Mouse (Mus musculus) heart, embryonic 11.5 days (tissue): ENCODE measurements around the gene Armh2. TPM values are rescaled to one million over a fixed set of nuclear protein-coding genes. Genes with fewer than 3 reads are reported as not detected.

Source experiments
- ATAC-seq: fragments of 200-750 bp; cut with Nextera tagmentation; replicated peaks from 2 replicates; pipeline ENCODE4 v1.8.0; 2017; ENCODE audit warnings: moderate library complexity; ENCODE audit not compliant: insufficient number of reproducible peaks, low FRiP score, low TSS enrichment
- H3K27ac ChIP-seq: fragments of 300-500 bp; sonication (generic); 2 replicates; pipeline ENCODE4 v1.5.1; 2014; ENCODE audit warnings: mild to moderate bottlenecking, low read depth, low read length
- H3K27me3 ChIP-seq: fragments of 300-500 bp; sonication (generic); 2 replicates; pipeline ENCODE4 v1.6.1; 2014; ENCODE audit warnings: mild to moderate bottlenecking, low read length, mixed read lengths; ENCODE audit not compliant: control insufficient read depth, insufficient read depth
- H3K36me3 ChIP-seq: fragments of 300-500 bp; sonication (generic); 2 replicates; pipeline ENCODE4 v1.6.1; 2014; ENCODE audit warnings: mild to moderate bottlenecking, low read length, moderate library complexity, mixed read lengths; ENCODE audit not compliant: control insufficient read depth, insufficient read depth
- H3K4me1 ChIP-seq: fragments of 300-500 bp; sonication (generic); 2 replicates; pipeline ENCODE4 v1.6.1; 2014; ENCODE audit warnings: low read length; ENCODE audit not compliant: control insufficient read depth, insufficient read depth
- H3K4me2 ChIP-seq: fragments of 300-500 bp; sonication (generic); 2 replicates; pipeline ENCODE4 v1.6.1; 2014; ENCODE audit warnings: mild to moderate bottlenecking, moderate library complexity
- H3K4me3 ChIP-seq: fragments of 300-500 bp; sonication (generic); 2 replicates; pipeline ENCODE4 v1.5.1; 2014; ENCODE audit warnings: low read depth, low read length
- H3K9ac ChIP-seq: fragments of 300-500 bp; sonication (generic); 2 replicates; pipeline ENCODE4 v1.6.1; 2014; ENCODE audit warnings: mild to moderate bottlenecking, low read depth, low read length, moderate library complexity
- H3K9me3 ChIP-seq: fragments of 300-500 bp; sonication (generic); replicated peaks from 2 replicates; pipeline ENCODE4 v1.6.1; 2016; ENCODE audit warnings: low read length; ENCODE audit not compliant: control insufficient read depth
- WGBS: fragments of 180-500 bp; shearing (Covaris S2); extraction: QIAGEN DNeasy Blood & Tissue Kit; methylation state at CpG from one replicate; pipeline ENCODE4 v1.1.7; 2014; ENCODE audit not compliant: insufficient replicate concordance; 5-methylcytosine and 5-hydroxymethylcytosine counted together
- polyA plus RNA-seq: library from polyadenylated mRNA; unstranded; fragments of >200 nt; fragmentation: Nextera tagmentation; extraction: Ambion mirVana; gene quantifications from 2 replicates; pipeline ENCODE4 v1.2.1, GENCODE M21; 2014

The Armh2 gene
- polyA plus RNA-seq = not detected in 2 replicates

GRCm38 (mm10) chr13:24741028-24741427, at the start of gene Armh2:
Armh2 (plus strand) TSS chr13:24741232.
- H3K27ac ChIP-seq = no peak within 1 kb of the TSS
- WGBS = 85% methylated on average over 10 of the region's 10 CpGs
- no peaks in the 10 kb centered on the region for H3K4me1 ChIP-seq
- H3K27me3 ChIP-seq = no peaks in the 10 kb centered on the region
- no peak within 1 kb of the TSS for H3K4me3 ChIP-seq
- no peak within 1 kb of the TSS for H3K9ac ChIP-seq
- ATAC-seq = no peak
- no peaks in the 10 kb centered on the region for H3K36me3 ChIP-seq
- no peaks in the 10 kb centered on the region for H3K9me3 ChIP-seq
- no peak within 1 kb of the TSS for H3K4me2 ChIP-seq

DNA sequence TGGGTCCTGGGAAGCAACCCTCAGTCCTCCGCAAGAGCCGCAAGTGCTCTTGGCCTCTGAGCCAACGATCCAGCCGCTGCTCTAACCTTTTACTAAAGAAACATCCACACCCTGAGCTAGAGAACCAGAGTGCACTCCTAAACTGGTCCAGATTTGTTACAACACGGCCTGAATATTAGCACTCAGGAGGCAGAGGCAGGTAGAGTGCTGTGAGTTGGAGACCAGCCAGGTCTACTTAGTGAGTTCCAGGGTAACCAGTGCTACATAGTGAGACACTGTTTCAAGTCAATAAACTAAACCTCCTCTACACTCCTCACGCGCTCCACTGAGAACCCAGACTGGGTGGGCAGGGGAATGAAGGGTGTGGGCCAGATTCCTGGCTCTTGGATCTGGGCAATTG, 47.7 kb upstream of the Armh2 start:
- H3K9ac ChIP-seq = no peak overlapping the region
- H3K4me3 ChIP-seq = no peak overlapping the region
- 89% methylated on average over 7 of the region's 7 CpGs for WGBS
- peaks cover 2% of the 10 kb centered on the region; the same call in 1 of the 2 replicates for H3K36me3 ChIP-seq
- no peaks in the 10 kb centered on the region for H3K9me3 ChIP-seq
- H3K27ac ChIP-seq = no peak overlapping the region
- ATAC-seq = no peak
- H3K4me1 ChIP-seq = no peaks in the 10 kb centered on the region
- no peak overlapping the region for H3K4me2 ChIP-seq
- no peaks in the 10 kb centered on the region for H3K27me3 ChIP-seq

GRCm38 (mm10) chr13:24698746-24699145, 42.3 kb upstream of the Armh2 start:
- no peak overlapping the region for H3K27ac ChIP-seq
- H3K9me3 ChIP-seq = no peaks in the 10 kb centered on the region
- ATAC-seq = no peak
- 86% methylated on average over 4 of the region's 4 CpGs for WGBS
- H3K27me3 ChIP-seq = no peaks in the 10 kb centered on the region
- no peak overlapping the region for H3K4me3 ChIP-seq
- no peaks in the 10 kb centered on the region for H3K4me1 ChIP-seq
- H3K36me3 ChIP-seq = peaks cover 2% of the 10 kb centered on the region; the same call in 1 of the 2 replicates
- no peak overlapping the region for H3K4me2 ChIP-seq
- no peak overlapping the region for H3K9ac ChIP-seq

GRCm38 (mm10) chr13:24702128-24702527, 38.9 kb upstream of the Armh2 start:
- no peak for ATAC-seq

DNA sequence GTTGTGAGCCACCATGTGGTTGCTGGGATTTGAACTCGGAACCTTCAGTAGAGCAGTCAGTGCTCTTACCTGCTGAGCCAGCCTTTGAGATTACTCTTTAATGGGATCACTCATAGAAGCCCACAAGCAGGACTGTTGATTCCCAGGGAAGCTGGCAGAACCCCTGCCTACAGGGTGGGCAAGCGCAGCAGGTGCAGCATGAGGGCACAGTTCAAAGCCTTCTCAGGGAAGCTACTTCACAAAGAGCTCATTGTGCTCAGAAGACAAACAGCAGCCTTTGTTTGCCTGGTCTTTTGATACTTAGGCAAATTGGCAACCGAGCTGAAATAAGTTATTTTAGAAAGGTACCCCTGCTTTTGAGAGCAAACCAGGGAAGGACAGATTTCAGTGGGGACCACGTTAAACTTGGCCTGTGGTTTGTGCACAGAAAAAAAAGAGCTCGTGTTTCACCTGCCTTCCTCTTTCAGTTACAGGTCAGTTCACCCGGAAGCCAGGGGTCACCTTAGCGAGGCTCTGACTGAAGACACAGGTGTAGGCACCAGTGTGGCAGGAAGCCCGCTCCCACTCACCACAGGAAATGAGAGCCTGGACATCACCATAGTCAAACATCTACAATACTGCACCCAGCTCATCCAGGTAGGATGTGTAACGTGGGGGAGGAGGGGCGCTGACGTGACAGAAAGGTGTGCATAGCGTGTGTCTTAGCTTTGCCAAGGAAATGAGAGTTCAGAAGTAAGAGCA, 31.2 kb upstream of the Armh2 start:
- no peak for ATAC-seq
- Histone ChIP-seq H3K4me1 (no peaks in the 10 kb centered on the region), H3K4me3 (no peak overlapping the region), H3K36me3 (peaks cover 3% of the 10 kb centered on the region; the same call in 1 of the 2 replicates), H3K27ac (no peak overlapping the region), H3K27me3 (peaks cover 3% of the 10 kb centered on the region; the same call in 1 of the 2 replicates), H3K9me3 (no peaks in the 10 kb centered on the region), H3K9ac (no peak overlapping the region), H3K4me2 (no peak overlapping the region)
- WGBS = 78% methylated on average over 12 of the region's 12 CpGs

More at GRCm38 (mm10) chr13:24702128-24702527, 38.9 kb upstream of the Armh2 start:
- H3K9ac ChIP-seq = no peak overlapping the region
- H3K36me3 ChIP-seq = no peaks in the 10 kb centered on the region
- WGBS = 68% methylated on average over 5 of the region's 5 CpGs
- no peak overlapping the region for H3K4me2 ChIP-seq
- no peaks in the 10 kb centered on the region for H3K9me3 ChIP-seq
- H3K27me3 ChIP-seq = no peaks in the 10 kb centered on the region
- no peak overlapping the region for H3K27ac ChIP-seq
- no peak overlapping the region for H3K4me3 ChIP-seq
- H3K4me1 ChIP-seq = no peaks in the 10 kb centered on the region

GRCm38 (mm10) chr13:24710968-24711367, 30.1 kb upstream of the Armh2 start:
- no peak overlapping the region for H3K4me2 ChIP-seq
- H3K36me3 ChIP-seq = peaks cover 3% of the 10 kb centered on the region; the same call in 1 of the 2 replicates
- peaks cover 3% of the 10 kb centered on the region; the same call in 1 of the 2 replicates for H3K27me3 ChIP-seq
- no peaks in the 10 kb centered on the region for H3K9me3 ChIP-seq
- WGBS = 64% methylated on average over 7 of the region's 7 CpGs
- no peak overlapping the region for H3K9ac ChIP-seq
- H3K27ac ChIP-seq = no peak overlapping the region
- no peaks in the 10 kb centered on the region for H3K4me1 ChIP-seq
- no peak for ATAC-seq
- H3K4me3 ChIP-seq = no peak overlapping the region

- peaks cover 3% of the 10 kb centered on the region; the same call in 1 of the 2 replicates for H3K27me3 ChIP-seq
- no peaks in the 10 kb centered on the region for H3K9me3 ChIP-seq
- ATAC-seq = no peak
- no peaks in the 10 kb centered on the region for H3K4me1 ChIP-seq
- H3K36me3 ChIP-seq = peaks cover 3% of the 10 kb centered on the region; the same call in 1 of the 2 replicates
- no peak overlapping the region for H3K9ac ChIP-seq
- H3K27ac ChIP-seq = no peak overlapping the region
- H3K4me3 ChIP-seq = no peak overlapping the region
- 67% methylated on average over 7 of the region's 7 CpGs for WGBS
- no peak overlapping the region for H3K4me2 ChIP-seq
Measured at GRCm38 (mm10) chr13:24712581-24713130, 28.4 kb upstream of the Armh2 start.

DNA sequence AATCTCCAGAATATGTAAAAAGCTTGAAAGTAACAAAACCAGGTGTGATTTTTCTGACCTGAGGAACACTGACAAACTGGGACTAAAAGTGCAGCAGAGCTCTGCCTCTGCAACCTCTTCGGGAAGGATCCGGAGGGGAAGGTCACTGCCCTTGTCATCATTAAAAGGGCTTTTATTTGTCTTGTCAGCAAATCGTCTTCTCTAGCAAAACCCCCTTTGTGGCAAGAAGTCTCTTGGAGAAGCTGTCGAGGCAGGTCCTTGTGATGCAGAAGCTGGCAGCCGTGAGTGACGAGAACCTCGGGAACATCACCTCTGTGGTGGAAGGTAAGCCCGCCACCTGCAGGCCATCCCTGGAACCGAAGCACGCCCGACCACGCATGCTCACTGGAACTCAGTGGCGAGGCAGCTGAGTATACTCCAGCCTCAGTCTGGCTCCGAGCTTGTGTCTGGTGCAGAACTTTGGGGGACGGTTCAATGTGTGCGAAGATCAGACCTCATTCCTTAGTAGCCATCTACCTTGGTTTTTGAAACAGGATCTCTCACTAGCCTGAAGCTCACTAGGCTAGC, 27.5 kb upstream of the Armh2 start:
- 10% methylated on average over 16 of the region's 16 CpGs for WGBS
- H3K9ac ChIP-seq = no peak overlapping the region
- peaks cover 3% of the 10 kb centered on the region; the same call in 1 of the 2 replicates for H3K27me3 ChIP-seq
- no peak overlapping the region for H3K27ac ChIP-seq
- H3K4me3 ChIP-seq = no peak overlapping the region
- peak; percentile 58; the same call in 1 of the 2 replicates for ATAC-seq
- no peaks in the 10 kb centered on the region for H3K4me1 ChIP-seq
- H3K36me3 ChIP-seq = peaks cover 5% of the 10 kb centered on the region; the same call in 1 of the 2 replicates
- H3K4me2 ChIP-seq = peak overlapping the region; percentile 43
- H3K9me3 ChIP-seq = no peaks in the 10 kb centered on the region
